Mouse (Mus musculus) stomach, embryonic 15.5 days (tissue): Measurements from ENCODE around the gene Prune1. TPM values are rescaled to one million over a fixed set of nuclear protein-coding genes. Genes with fewer than 3 reads are reported as not detected.

ENCODE experiments used
- ATAC-seq: fragments of 200-750 bp; cut with Nextera tagmentation; 2 replicates; pipeline ENCODE4 v1.8.0; 2017; ENCODE audit warnings: low read depth, moderate number of reproducible peaks, moderate TSS enrichment; ENCODE audit not compliant: insufficient read depth, low FRiP score
- H3K27ac ChIP-seq: fragments of 300-500 bp; sonication (generic); 2 replicates; pipeline ENCODE4 v1.5.1; 2015; ENCODE audit warnings: mild to moderate bottlenecking, inconsistent platforms
- H3K27me3 ChIP-seq: fragments of 300-500 bp; sonication (generic); replicated peaks from 2 replicates; pipeline ENCODE4 v1.6.1; 2015; ENCODE audit warnings: inconsistent platforms
- H3K36me3 ChIP-seq: fragments of 300-500 bp; sonication (generic); 2 replicates; pipeline ENCODE4 v1.6.1; 2015; ENCODE audit warnings: inconsistent platforms
- H3K4me1 ChIP-seq: fragments of 300-500 bp; sonication (generic); 2 replicates; pipeline ENCODE4 v1.6.1; 2015; ENCODE audit warnings: inconsistent platforms
- H3K4me2 ChIP-seq: fragments of 300-500 bp; sonication (generic); 2 replicates; pipeline ENCODE4 v1.6.1; 2015; ENCODE audit warnings: mild to moderate bottlenecking, inconsistent platforms
- H3K4me3 ChIP-seq: fragments of 300-500 bp; sonication (generic); replicated peaks from 2 replicates; pipeline ENCODE4 v1.5.1; 2015; ENCODE audit warnings: inconsistent platforms
- H3K9ac ChIP-seq: fragments of 300-500 bp; sonication (generic); 2 replicates; pipeline ENCODE4 v1.6.1; 2015; ENCODE audit warnings: inconsistent platforms
- H3K9me3 ChIP-seq: fragments of 300-500 bp; sonication (generic); 2 replicates; pipeline ENCODE4 v1.6.1; 2016; ENCODE audit warnings: inconsistent platforms
- WGBS: fragments of 180-500 bp; shearing (Covaris S2); methylation state at CpG from one replicate; pipeline ENCODE4 v1.1.7; 2015; 5-methylcytosine and 5-hydroxymethylcytosine counted together
- polyA plus RNA-seq: library from polyadenylated mRNA; unstranded; fragments of >200 nt; fragmentation: Nextera tagmentation; extraction: Ambion mirVana; gene quantifications from 2 replicates; pipeline ENCODE4 v1.2.1, GENCODE M21; 2015

Prune1 gene
- polyA plus RNA-seq, 1 experiment from 2014 or later, result 16.6 TPM

DNA sequence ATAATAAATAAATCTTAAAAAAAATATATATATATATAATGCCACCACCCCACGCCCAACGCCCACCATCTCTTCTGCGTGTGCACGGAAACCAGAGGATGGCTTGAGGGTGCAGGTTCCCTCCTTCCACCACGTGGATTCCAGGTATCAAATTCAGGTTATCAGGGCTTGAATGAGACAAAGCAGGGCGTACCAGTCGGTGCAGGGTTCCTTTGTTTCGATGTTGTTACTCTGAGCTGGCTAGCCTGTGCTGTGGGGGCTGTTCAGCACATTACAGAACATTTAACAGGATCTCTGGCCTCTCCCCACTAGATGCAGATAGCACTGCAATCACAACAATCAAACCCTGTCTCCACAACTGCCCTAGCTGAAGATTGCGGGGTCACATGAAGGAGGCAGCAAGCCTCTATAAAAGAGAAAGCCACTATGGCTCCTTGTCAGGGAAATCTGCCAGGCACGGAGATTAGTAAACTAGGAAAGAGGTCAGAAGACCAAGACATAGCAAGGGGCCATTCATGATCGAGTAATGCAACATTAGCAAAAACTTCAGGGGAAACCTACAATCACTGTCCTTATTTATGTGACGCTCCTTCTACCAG, 11.0 kb downstream of the Prune1 start:
- no peak overlapping the region for H3K4me3 ChIP-seq
- H3K4me1 ChIP-seq, result no peaks in the 10 kb centered on the region
- 72% methylated on average over 12 of the region's 12 CpGs for WGBS
- H3K36me3 ChIP-seq, result peaks cover 22% of the 10 kb centered on the region
- no peaks in the 10 kb centered on the region for H3K9me3 ChIP-seq
- no peaks in the 10 kb centered on the region for H3K27me3 ChIP-seq
- no peak overlapping the region for H3K27ac ChIP-seq
- peak; percentile 59 for ATAC-seq
- H3K9ac ChIP-seq, result no peak overlapping the region
- no peak overlapping the region for H3K4me2 ChIP-seq

DNA sequence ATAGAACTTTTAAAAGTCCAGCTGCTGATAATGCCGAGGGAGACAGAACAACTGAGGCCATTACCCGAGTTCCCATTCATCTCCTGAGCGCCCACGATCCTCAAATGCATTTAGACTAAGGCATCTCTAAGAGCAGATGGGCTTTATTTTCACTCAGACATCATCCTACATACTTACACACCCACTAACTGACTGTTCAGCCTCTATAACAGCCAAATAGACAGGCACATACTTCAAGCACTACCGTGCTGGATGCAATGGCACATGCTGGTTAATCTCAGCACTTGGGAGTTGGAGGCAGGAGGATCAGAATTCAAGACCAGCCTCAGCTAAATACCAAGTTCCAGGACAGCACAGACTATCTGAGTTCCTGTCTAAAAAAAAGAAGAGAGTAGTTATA, 12.1 kb downstream of the Prune1 start:
- 81% methylated on average over 5 of the region's 5 CpGs for WGBS
- H3K4me2 ChIP-seq, result no peak overlapping the region
- H3K9ac ChIP-seq, result no peak overlapping the region
- ATAC-seq, result no peak
- H3K27ac ChIP-seq, result no peak overlapping the region
- H3K9me3 ChIP-seq, result no peaks in the 10 kb centered on the region
- peaks cover 22% of the 10 kb centered on the region for H3K36me3 ChIP-seq
- no peaks in the 10 kb centered on the region for H3K4me1 ChIP-seq
- no peaks in the 10 kb centered on the region for H3K27me3 ChIP-seq
- H3K4me3 ChIP-seq, result no peak overlapping the region

DNA sequence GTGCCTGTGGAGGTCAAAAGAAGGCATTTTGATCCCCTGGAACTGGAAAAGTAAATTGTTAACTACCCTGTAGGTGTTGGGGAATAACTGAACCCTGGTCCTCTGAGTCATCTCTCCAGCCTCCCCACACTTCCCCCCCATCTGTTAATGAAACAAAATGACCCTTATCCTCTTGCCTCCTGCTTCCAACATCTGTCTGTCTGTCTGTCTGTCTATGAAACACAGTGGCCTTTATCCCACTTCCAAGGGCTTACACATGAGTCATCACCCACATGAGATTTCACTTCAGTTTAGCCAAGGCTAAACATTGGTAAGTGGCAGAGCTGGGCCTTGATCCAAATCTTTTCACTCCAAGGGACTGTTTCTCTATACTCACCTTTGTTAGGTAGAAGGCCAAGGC, 14.0 kb downstream of the Prune1 start:
- H3K4me2 ChIP-seq, result no peak overlapping the region
- ATAC-seq, result no peak
- no peaks in the 10 kb centered on the region for H3K9me3 ChIP-seq
- H3K27me3 ChIP-seq, result no peaks in the 10 kb centered on the region
- H3K27ac ChIP-seq, result no peak overlapping the region
- H3K4me1 ChIP-seq, result no peaks in the 10 kb centered on the region
- H3K4me3 ChIP-seq, result no peak overlapping the region
- H3K9ac ChIP-seq, result no peak overlapping the region
- peaks cover 28% of the 10 kb centered on the region for H3K36me3 ChIP-seq

DNA sequence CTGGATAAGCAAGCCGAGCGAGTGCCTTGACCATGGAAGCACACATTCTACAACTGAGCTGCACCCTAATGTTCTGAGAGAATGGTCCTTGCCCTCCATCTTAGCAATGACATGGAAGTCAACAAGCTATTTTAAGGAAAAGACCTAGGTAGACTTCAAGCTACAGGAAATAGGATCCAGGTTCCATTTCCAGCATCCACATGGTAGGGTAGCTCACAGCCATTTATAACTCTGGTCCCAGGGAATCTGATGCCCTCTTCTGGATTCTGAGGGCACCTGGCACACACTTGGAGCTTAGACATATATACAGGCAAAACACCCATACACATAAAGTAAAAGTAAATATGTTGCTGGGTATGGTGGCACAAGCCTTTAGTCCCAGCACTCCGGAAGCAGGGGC, 15.8 kb downstream of the Prune1 start:
- no peak overlapping the region for H3K4me3 ChIP-seq
- no peak overlapping the region for H3K27ac ChIP-seq
- H3K9me3 ChIP-seq, result no peaks in the 10 kb centered on the region
- ATAC-seq, result no peak
- H3K4me1 ChIP-seq, result no peaks in the 10 kb centered on the region
- H3K27me3 ChIP-seq, result no peaks in the 10 kb centered on the region
- 94% methylated on average over 3 of the region's 3 CpGs for WGBS
- no peak overlapping the region for H3K9ac ChIP-seq
- H3K4me2 ChIP-seq, result no peak overlapping the region
- H3K36me3 ChIP-seq, result peaks cover 34% of the 10 kb centered on the region

DNA sequence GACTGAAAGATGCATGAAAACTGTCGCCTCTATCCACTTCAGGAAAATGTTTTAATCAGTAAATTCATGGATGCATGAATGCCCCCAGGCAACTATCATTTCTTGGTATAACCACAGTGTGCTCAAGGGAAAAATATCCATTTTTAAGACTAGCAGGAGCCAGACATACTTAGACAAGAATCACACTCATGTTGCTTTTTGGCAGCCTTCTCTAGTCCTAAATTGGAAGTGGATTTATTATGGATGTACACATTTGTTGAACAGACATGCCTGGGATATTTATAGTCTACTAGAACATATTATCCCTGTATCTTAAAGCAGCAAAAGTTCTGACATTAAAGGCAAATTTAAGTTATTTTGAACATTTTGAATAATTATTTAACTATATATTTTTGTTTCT, 17.2 kb downstream of the Prune1 start:
- Histone ChIP-seq H3K4me3 (no peak overlapping the region), H3K4me2 (no peak overlapping the region), H3K27ac (no peak overlapping the region), H3K36me3 (peaks cover 37% of the 10 kb centered on the region), H3K27me3 (no peaks in the 10 kb centered on the region), H3K9ac (no peak overlapping the region), H3K9me3 (no peaks in the 10 kb centered on the region), H3K4me1 (no peaks in the 10 kb centered on the region)
- ATAC-seq, result no peak
- WGBS, result 92% methylated on average over 1 of the region's 1 CpGs

DNA sequence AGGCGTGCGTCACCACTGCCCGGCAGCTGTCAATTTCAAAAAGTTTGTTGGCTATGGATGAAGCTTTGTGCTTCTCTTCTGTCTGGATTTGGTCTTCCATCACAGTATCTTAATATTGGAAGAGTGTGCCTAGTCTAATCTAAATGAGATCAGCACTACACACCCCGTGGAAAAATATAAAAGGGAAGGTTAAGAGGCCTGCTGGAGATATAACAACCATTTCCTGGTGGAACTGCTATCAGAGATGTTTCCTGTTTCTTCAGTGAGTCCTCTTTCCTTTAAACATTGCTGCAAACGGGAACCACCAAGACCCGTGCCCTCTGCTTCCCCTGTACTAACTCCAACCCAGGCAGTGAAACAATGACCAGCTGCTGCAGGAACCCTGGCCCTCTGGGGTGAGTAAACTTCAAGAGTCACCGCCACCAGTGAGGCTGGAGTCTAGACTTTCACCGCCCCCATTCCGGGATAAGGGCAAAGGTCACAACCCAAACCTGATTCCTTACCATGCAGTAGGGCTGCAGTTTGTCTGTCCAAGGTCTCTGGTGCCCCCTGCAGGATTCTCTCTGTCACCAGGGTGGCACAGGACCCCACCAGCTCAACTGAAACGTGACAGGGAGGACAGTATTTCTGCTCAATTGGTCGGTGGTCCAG, 18.7 kb downstream of the Prune1 start:
- peaks cover 42% of the 10 kb centered on the region for H3K36me3 ChIP-seq
- H3K4me1 ChIP-seq, result no peaks in the 10 kb centered on the region
- no peak overlapping the region for H3K4me2 ChIP-seq
- H3K9me3 ChIP-seq, result no peaks in the 10 kb centered on the region
- H3K9ac ChIP-seq, result no peak overlapping the region
- peak; percentile 76 for ATAC-seq
- H3K4me3 ChIP-seq, result no peak overlapping the region
- no peaks in the 10 kb centered on the region for H3K27me3 ChIP-seq
- H3K27ac ChIP-seq, result no peak overlapping the region
- 50% methylated on average over 11 of the region's 11 CpGs for WGBS

DNA sequence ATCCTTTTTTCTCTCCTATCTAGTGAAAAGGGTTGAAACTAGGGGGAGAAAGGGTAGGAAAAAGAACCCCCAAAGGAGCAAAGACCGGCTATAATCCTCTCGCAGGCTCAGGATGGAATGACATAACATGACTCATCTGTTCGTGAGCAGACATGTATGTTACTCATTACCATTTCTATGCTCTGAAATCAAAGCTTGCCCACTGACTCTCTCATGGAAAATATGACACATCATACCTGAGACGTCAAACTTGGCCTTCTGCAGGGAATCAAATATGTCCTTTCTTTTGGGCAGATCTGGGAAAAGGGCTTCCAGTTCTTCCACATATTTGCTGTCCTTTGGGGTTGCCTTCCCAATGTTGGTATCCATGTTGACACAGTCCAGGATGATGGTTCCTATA, 19.9 kb downstream of the Prune1 start:
- H3K27me3 ChIP-seq, result no peaks in the 10 kb centered on the region
- peaks cover 37% of the 10 kb centered on the region for H3K36me3 ChIP-seq
- ATAC-seq, result no peak
- H3K9me3 ChIP-seq, result no peaks in the 10 kb centered on the region
- no peak overlapping the region for H3K4me2 ChIP-seq
- no peak overlapping the region for H3K27ac ChIP-seq
- H3K9ac ChIP-seq, result no peak overlapping the region
- H3K4me1 ChIP-seq, result no peaks in the 10 kb centered on the region
- H3K4me3 ChIP-seq, result no peak overlapping the region
- WGBS, result 92% methylated on average over 4 of the region's 4 CpGs

DNA sequence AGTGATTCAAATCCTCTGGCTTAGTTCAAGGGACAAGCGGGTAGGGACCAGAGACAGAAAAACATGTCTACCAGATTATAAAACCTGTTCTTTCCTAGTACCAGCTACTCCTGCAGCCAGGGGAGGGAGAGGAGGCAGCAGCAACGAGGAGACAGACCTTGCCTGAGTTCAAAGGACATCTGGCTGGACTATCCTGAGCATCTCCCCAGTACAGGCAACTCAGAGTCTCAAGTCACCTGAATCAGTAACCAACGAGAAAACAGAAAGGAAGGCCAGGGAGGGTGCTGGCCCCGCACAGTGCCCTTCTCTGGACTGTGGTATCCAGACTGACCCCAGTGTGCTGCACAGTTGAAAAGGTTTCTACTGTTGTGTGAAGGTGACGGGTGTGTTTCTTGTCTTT, 24.9 kb downstream of the Prune1 start:
- H3K4me2 ChIP-seq, result no peak overlapping the region
- ATAC-seq, result no peak
- WGBS, result 81% methylated on average over 5 of the region's 5 CpGs

DNA sequence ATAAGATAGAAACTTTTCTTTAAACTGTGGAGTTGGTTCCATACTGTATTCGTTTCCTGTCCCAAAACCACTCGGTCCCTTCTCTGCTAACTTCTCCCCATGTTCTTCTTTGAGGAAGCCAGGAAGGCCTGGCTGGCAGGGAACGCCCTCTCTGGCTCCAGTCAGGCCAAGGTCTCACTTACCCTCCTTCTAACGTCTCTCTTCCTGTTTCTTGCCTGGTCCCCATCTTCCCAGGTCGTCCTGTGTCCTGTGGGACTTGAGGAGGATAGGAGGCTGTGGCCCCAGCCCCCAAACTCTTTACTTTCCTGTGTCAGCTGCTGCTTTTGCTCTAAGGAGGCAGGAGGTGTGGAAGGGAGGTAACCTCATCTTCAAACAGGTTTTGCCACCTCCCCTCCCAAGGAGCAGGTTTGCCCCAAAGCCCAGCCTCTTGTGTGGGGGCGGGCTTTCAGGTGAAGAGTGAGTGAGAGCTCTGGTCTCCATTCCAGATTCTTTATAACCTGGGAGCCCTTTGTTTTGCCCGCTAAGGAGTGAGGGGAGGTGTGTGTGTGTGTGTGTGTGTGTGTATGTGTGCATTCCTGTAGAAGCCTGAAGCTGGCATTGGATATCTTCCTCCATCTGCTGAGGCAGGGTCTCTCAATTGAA, 31.0 kb downstream of the Prune1 start, which contains the start of gene Bnipl:
TSS of gene Bnipl (minus strand) at position 411 of the 642 bp plus-strand sequence.
- no peak within 1 kb of the TSS for H3K4me3 ChIP-seq
- H3K4me2 ChIP-seq, result 0 out of 2 replicates have a peak within 1 kb of the TSS, but pooled peaks have one; percentile 21
- peak; percentile 55; the same call in 1 of the 2 replicates for ATAC-seq
- H3K27me3 ChIP-seq, result no peaks in the 10 kb centered on the region
- H3K27ac ChIP-seq, result 0 out of 2 replicates have a peak within 1 kb of the TSS, but pooled peaks have one; percentile 46
- no peak within 1 kb of the TSS for H3K9ac ChIP-seq
- no peaks in the 10 kb centered on the region for H3K4me1 ChIP-seq
- peaks cover 8% of the 10 kb centered on the region; the same call in 1 of the 2 replicates for H3K36me3 ChIP-seq
- no peaks in the 10 kb centered on the region for H3K9me3 ChIP-seq
- WGBS, result 46% methylated on average over 7 of the region's 7 CpGs

More for the DNA sequence above, 24.9 kb downstream of the Prune1 start:
- H3K4me3 ChIP-seq, result no peak overlapping the region
- no peak overlapping the region for H3K27ac ChIP-seq
- H3K4me1 ChIP-seq, result no peaks in the 10 kb centered on the region
- no peaks in the 10 kb centered on the region for H3K9me3 ChIP-seq
- no peak overlapping the region for H3K9ac ChIP-seq
- H3K36me3 ChIP-seq, result peaks cover 34% of the 10 kb centered on the region
- no peaks in the 10 kb centered on the region for H3K27me3 ChIP-seq

DNA sequence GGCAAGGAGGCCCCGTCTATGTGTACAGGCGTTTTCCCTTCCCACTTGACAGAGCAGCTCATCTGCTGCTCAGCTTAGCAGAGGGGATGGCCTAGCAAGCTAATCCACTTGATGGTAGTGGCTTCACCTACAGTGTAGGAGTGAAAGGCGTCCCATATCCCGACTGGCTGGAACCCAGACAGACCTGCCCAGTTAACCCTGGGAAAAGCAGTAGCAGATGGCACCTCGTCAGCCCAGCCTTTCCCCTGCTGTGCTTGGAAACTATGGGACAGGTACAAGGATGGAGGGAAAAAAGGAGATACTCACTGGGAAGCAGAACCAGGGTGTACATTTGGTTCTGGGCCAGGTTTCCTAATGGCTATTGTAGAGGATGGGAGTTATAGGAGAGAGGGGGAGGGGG, 31.5 kb downstream of the Prune1 start:
- H3K27ac ChIP-seq, result 0 out of 2 replicates have a peak overlapping the region, but pooled peaks have one; percentile 46
- 0 out of 2 replicates have a peak overlapping the region, but pooled peaks have one; percentile 1 for H3K4me2 ChIP-seq
- H3K9ac ChIP-seq, result no peak overlapping the region
- H3K9me3 ChIP-seq, result no peaks in the 10 kb centered on the region
- H3K36me3 ChIP-seq, result peaks cover 8% of the 10 kb centered on the region; the same call in 1 of the 2 replicates
- no peaks in the 10 kb centered on the region for H3K4me1 ChIP-seq
- H3K27me3 ChIP-seq, result no peaks in the 10 kb centered on the region
- WGBS, result 70% methylated on average over 5 of the region's 5 CpGs
- H3K4me3 ChIP-seq, result no peak overlapping the region
- ATAC-seq, result 0 out of 2 replicates have a peak, but pooled peaks have one; percentile 9

DNA sequence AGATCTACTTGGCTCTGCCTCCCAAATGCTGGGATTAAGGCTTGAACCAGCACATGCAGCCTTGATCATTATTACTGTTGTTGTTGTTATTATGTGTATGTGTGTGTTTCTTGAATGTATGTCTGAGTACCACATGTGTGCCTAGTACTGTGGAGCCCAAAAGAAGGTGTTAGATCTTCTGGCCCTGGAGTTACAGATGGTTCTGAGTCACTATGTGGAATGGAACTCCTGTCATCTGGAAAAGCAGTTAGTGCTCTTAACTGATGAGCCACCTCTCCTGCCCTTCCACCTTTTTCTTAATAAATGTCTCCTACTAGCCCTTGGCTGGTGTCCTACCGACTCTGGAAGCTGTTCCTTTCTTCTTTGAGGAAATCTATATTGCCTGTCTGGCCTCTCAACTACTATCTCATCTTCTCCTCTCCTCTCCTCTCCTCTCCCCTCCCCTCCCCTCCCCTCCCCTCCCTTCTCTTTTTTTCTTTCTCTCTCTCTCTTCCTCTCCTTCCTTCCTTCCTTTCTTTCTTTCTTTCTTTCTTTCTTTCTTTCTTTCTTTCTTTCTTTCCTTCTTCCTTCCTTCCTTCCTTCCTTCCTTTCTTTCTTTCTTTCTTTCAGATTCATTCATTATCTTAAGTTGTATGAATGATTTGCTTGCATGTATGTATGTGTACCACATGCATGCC, 34.1 kb downstream of the Prune1 start:
- no peak for ATAC-seq
- Histone ChIP-seq H3K4me2 (no peak overlapping the region), H3K4me1 (no peaks in the 10 kb centered on the region), H3K4me3 (no peak overlapping the region), H3K27me3 (no peaks in the 10 kb centered on the region), H3K9me3 (no peaks in the 10 kb centered on the region), H3K9ac (no peak overlapping the region), H3K27ac (no peak overlapping the region), H3K36me3 (0 out of 2 replicates have a peak, but pooled peaks cover 2% of the 10 kb centered on the region)
- 52% methylated on average over 1 of the region's 1 CpGs for WGBS
